Mouse (Mus musculus) myocyte (in vitro differentiated cells): ENCODE data around the gene Stk4. TPM values are rescaled to one million over a fixed set of nuclear protein-coding genes. Genes with fewer than 3 reads are reported as not detected.

Source experiments
- H3K27me3 ChIP-seq: one replicate; pipeline ENCODE4 v1.6.1; 2011; ENCODE audit not compliant: control insufficient read depth, insufficient read depth, insufficient read length
- H3K36me3 ChIP-seq: one replicate; pipeline ENCODE4 v1.6.1; 2011; ENCODE audit not compliant: control insufficient read depth, insufficient read depth
- H3K4me2 ChIP-seq: one replicate; pipeline ENCODE4 v1.6.1; 2011; ENCODE audit warnings: low read depth, control low read depth
- H3K4me3 ChIP-seq: one replicate; pipeline ENCODE4 v1.5.1; 2011; ENCODE audit warnings: mild to moderate bottlenecking, control low read depth, moderate library complexity
- H3K79me2 ChIP-seq: one replicate; pipeline ENCODE4 v1.6.1; 2011; ENCODE audit not compliant: control insufficient read depth, insufficient read depth
- H3ac ChIP-seq: one replicate; pipeline ENCODE4 v1.6.1; 2011; ENCODE audit not compliant: control insufficient read depth, insufficient read length
- CEBPB ChIP-seq: IDR thresholded peaks from 2 replicates; pipeline ENCODE4 v1.6.1; 2011; ENCODE audit warnings: mild to moderate bottlenecking, moderate library complexity; ENCODE audit not compliant: poor library complexity, insufficient read depth, severe bottlenecking
- E2F4 ChIP-seq: IDR thresholded peaks from one replicate; pipeline ENCODE4 v1.6.1; 2011; ENCODE audit warnings: mild to moderate bottlenecking, control low read depth, moderate library complexity; ENCODE audit not compliant: insufficient read depth
- MAX ChIP-seq: IDR thresholded peaks from one replicate; pipeline ENCODE4 v1.6.1; 2011; ENCODE audit warnings: low read depth, mild to moderate bottlenecking, control low read depth
- MYOD1 ChIP-seq, 3 experiments: IDR thresholded peaks; one replicate each; pipeline ENCODE4 v1.6.1; 2011; ENCODE audit warnings: control low read depth in 2 of 3, low read depth in 2 of 3, mild to moderate bottlenecking in 2 of 3, moderate library complexity in 1 of 3; ENCODE audit not compliant: insufficient read length in 2 of 3, control insufficient read depth in 1 of 3
- MYOG ChIP-seq, 3 experiments: IDR thresholded peaks; one replicate each; pipeline ENCODE4 v1.6.1; 2011; ENCODE audit warnings: control low read depth in 2 of 3, low read depth in 2 of 3, mild to moderate bottlenecking in 2 of 3; ENCODE audit not compliant: insufficient read length in 2 of 3, control insufficient read depth in 1 of 3, insufficient read depth in 1 of 3
- POLR2A ChIP-seq: IDR thresholded peaks from one replicate; pipeline ENCODE4 v1.6.1; 2011; ENCODE audit warnings: low read depth, mild to moderate bottlenecking, control low read depth, moderate library complexity; ENCODE audit not compliant: insufficient read length
- POLR2AphosphoS2 ChIP-seq: IDR thresholded peaks from one replicate; pipeline ENCODE4 v1.6.1; 2011; ENCODE audit warnings: low read depth, control low read depth; ENCODE audit not compliant: insufficient read length
- REST ChIP-seq: IDR thresholded peaks from one replicate; pipeline ENCODE4 v1.6.1; 2011; ENCODE audit warnings: mild to moderate bottlenecking, control low read depth, moderate library complexity; ENCODE audit not compliant: insufficient read depth, insufficient read length
- SRF ChIP-seq: IDR thresholded peaks from one replicate; pipeline ENCODE4 v1.6.1; 2011; ENCODE audit warnings: low read depth; ENCODE audit not compliant: control insufficient read depth, insufficient read length
- TCF12 ChIP-seq: IDR thresholded peaks from one replicate; pipeline ENCODE4 v1.6.1; 2011; ENCODE audit warnings: mild to moderate bottlenecking, control low read depth; ENCODE audit not compliant: poor library complexity, insufficient read depth, severe bottlenecking
- TCF3 ChIP-seq: IDR thresholded peaks from one replicate; pipeline ENCODE4 v1.6.1; 2011; ENCODE audit warnings: low read depth, control low read depth; ENCODE audit not compliant: insufficient read length
- USF1 ChIP-seq: IDR thresholded peaks from one replicate; pipeline ENCODE4 v1.6.1; 2011; ENCODE audit warnings: low read depth, mild to moderate bottlenecking, control low read depth, moderate library complexity
- polyA plus RNA-seq: library from polyadenylated mRNA; unstranded; fragments of >200 nt; fragmentation: generic; extraction: Trizol; gene quantifications from one replicate; pipeline ENCODE4 v1.2.1, GENCODE M21; 2012; ENCODE audit warnings: missing spikeins

Gene Stk4
- polyA plus RNA-seq, 1 experiment = 9.8 TPM

- H3K27me3 ChIP-seq = no peaks in the 10 kb centered on the region
- TF ChIP-seq MAX = no peak
- TF ChIP-seq POLR2AphosphoS2 = no peak
- TF ChIP-seq POLR2A = no peak
- H3K79me2 ChIP-seq = no peaks in the 10 kb centered on the region
- peaks cover 28% of the 10 kb centered on the region for H3K36me3 ChIP-seq
- H3ac ChIP-seq = no peak overlapping the region
- no peak overlapping the region for H3K4me3 ChIP-seq
- H3K4me2 ChIP-seq = no peak overlapping the region
Measured at GRCm38 (mm10) chr2:164101936-164102335, 31.8 kb downstream of the Stk4 start.

- Histone ChIP-seq H3K27me3 (no peaks in the 10 kb centered on the region), H3K4me3 (no peak overlapping the region), H3ac (no peak overlapping the region), H3K4me2 (no peak overlapping the region), H3K79me2 (no peaks in the 10 kb centered on the region), H3K36me3 (peaks cover 30% of the 10 kb centered on the region)
- TF ChIP-seq MYOD1 (IDR thresholded peaks at IDR 0.05; ENCODE audit: control insufficient read depth in 1 of 3, insufficient read length in 2 of 3, low read depth in 2 of 3) = no peak
- no peak for TF ChIP-seq REST
Measured at GRCm38 (mm10) chr2:164102366-164102765, 32.2 kb downstream of the Stk4 start.

- Histone ChIP-seq H3K36me3 (peaks cover 30% of the 10 kb centered on the region), H3K27me3 (no peaks in the 10 kb centered on the region), H3K4me2 (no peak overlapping the region), H3ac (no peak overlapping the region), H3K4me3 (no peak overlapping the region), H3K79me2 (no peaks in the 10 kb centered on the region)
- no peak for TF ChIP-seq MYOG (IDR thresholded peaks at IDR 0.05; ENCODE audit: control insufficient read depth in 1 of 3, insufficient read depth in 1 of 3, insufficient read length in 2 of 3, low read depth in 2 of 3)
- TF ChIP-seq MYOD1 (IDR thresholded peaks at IDR 0.05; ENCODE audit: control insufficient read depth in 1 of 3, insufficient read length in 2 of 3, low read depth in 2 of 3) = no peak
- no peak for TF ChIP-seq POLR2AphosphoS2
- TF ChIP-seq USF1 = no peak
- TF ChIP-seq E2F4 = no peak
- no peak for TF ChIP-seq TCF3
- TF ChIP-seq POLR2A = no peak
- TF ChIP-seq MAX = no peak
- TF ChIP-seq REST = no peak
- TF ChIP-seq SRF = no peak
- TF ChIP-seq TCF12 = no peak
- no peak for TF ChIP-seq CEBPB
Measured at GRCm38 (mm10) chr2:164103501-164103900, 33.4 kb downstream of the Stk4 start.

- no peaks in the 10 kb centered on the region for H3K79me2 ChIP-seq
- H3K36me3 ChIP-seq = peaks cover 32% of the 10 kb centered on the region
- H3ac ChIP-seq = no peak overlapping the region
- no peaks in the 10 kb centered on the region for H3K27me3 ChIP-seq
- H3K4me2 ChIP-seq = no peak overlapping the region
- TF ChIP-seq TCF12 (no peak), POLR2A (no peak), MYOG (IDR thresholded peaks at IDR 0.05; ENCODE audit: control insufficient read depth in 1 of 3, insufficient read depth in 1 of 3, insufficient read length in 2 of 3, low read depth in 2 of 3) (no peak), POLR2AphosphoS2 (no peak), MAX (no peak), REST (no peak)
- H3K4me3 ChIP-seq = no peak overlapping the region
Measured at GRCm38 (mm10) chr2:164106287-164107035, 36.3 kb downstream of the Stk4 start.

GRCm38 (mm10) chr2:164107125-164107874, 37.2 kb downstream of the Stk4 start:
- no peaks in the 10 kb centered on the region for H3K79me2 ChIP-seq
- no peak overlapping the region for H3K4me3 ChIP-seq
- H3ac ChIP-seq = no peak overlapping the region
- no peaks in the 10 kb centered on the region for H3K27me3 ChIP-seq
- H3K4me2 ChIP-seq = no peak overlapping the region
- no peak for TF ChIP-seq POLR2A
- no peak for TF ChIP-seq MYOD1 (IDR thresholded peaks at IDR 0.05; ENCODE audit: control insufficient read depth in 1 of 3, insufficient read length in 2 of 3, low read depth in 2 of 3)
- TF ChIP-seq REST = no peak
- no peak for TF ChIP-seq POLR2AphosphoS2
- no peak for TF ChIP-seq TCF3
- no peak for TF ChIP-seq TCF12
- TF ChIP-seq MYOG (IDR thresholded peaks at IDR 0.05; ENCODE audit: control insufficient read depth in 1 of 3, insufficient read depth in 1 of 3, insufficient read length in 2 of 3, low read depth in 2 of 3) = no peak
- H3K36me3 ChIP-seq = peaks cover 32% of the 10 kb centered on the region
